15 mouse cellular contexts compared by ENCODE assay signal in the genomic region with DNA sequence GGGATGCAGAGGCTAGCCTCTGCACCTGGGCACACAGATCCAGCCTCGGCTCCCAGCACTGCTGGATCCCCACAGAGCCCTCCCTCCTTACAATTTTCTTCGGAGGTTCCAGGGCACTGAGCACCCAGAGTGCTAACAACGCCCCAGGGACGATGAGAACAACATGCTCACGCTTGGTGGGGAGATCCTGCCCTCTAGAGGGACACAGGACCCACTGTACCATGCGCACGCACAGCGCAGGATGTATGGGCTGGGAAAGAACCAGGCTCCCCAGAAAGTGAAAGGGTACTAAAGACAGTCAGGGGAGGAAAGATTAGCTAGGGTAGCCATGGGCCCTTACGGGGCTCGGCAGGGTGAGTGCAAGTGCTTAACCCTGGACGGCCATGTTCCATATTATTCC. TPM values are rescaled to one million over a fixed set of nuclear protein-coding genes. Genes with fewer than 3 reads are reported as not detected.
DNase-seq lines count a peak whose midpoint lies in the region; ATAC-seq and TF ChIP-seq lines count a peak whose summit lies in the region.
"Had no signal": no experiment of that assay in that cellular context is flagged by ENCODE, and none has a peak within 500 bp of the region (broad histone marks: within the 10 kb centered on the region; RNA-seq: fewer than 3 reads in every experiment).

No protein-coding gene starts in this region.

- peaks cover 17% of the 10 kb centered on the region; the same call in 1 of the 2 replicates for H3K27me3 ChIP-seq in hindbrain, embryonic 16.5 days (replicated peaks; ENCODE audit: control insufficient read depth, insufficient read depth, low read length)
- H3K27me3 ChIP-seq in hindbrain, embryonic 10.5 days (ENCODE audit: insufficient read depth, poor library complexity, severe bottlenecking) = peaks cover 95% of the 10 kb centered on the region
- peaks cover 83% of the 10 kb centered on the region for H3K27me3 ChIP-seq in C2C12 (ENCODE audit: control insufficient read depth, insufficient read depth, insufficient read length)
- H3K27me3 ChIP-seq in embryonic facial prominence, embryonic 14.5 days (replicated peaks; ENCODE audit: control insufficient read depth, insufficient read depth, low read length) = peaks cover 60% of the 10 kb centered on the region

- no peaks in the 10 kb centered on the region for H3K9me3 ChIP-seq in hindbrain, embryonic 16.5 days (ENCODE audit: control insufficient read depth, low read length)
- H3K9me3 ChIP-seq in hindbrain, embryonic 10.5 days = no peaks in the 10 kb centered on the region
- H3K9me3 ChIP-seq in embryonic facial prominence, embryonic 14.5 days (ENCODE audit: control insufficient read depth, low read length) = no peaks in the 10 kb centered on the region

- no peak overlapping the region for H3K4me3 ChIP-seq in hindbrain, embryonic 16.5 days (ENCODE audit: low read length)
- no peak overlapping the region for H3K4me3 ChIP-seq in hindbrain, embryonic 10.5 days
- H3K4me3 ChIP-seq in C2C12 (ENCODE audit: insufficient read depth, poor library complexity, severe bottlenecking) = no peak overlapping the region
- no peak overlapping the region for H3K4me3 ChIP-seq in embryonic facial prominence, embryonic 14.5 days (ENCODE audit: low read depth, low read length)

- H3K9ac ChIP-seq in hindbrain, embryonic 16.5 days (ENCODE audit: low read depth, low read length) = peak overlapping the region; percentile 17; the same call in 1 of the 2 replicates
- no peak overlapping the region for H3K9ac ChIP-seq in embryonic facial prominence, embryonic 14.5 days (ENCODE audit: low read depth, low read length)

- no peaks in the 10 kb centered on the region for H3K79me3 ChIP-seq in C2C12 (ENCODE audit: low read depth)

- H3K4me2 ChIP-seq in hindbrain, embryonic 16.5 days (ENCODE audit: low read length) = no peak overlapping the region
- no peak overlapping the region for H3K4me2 ChIP-seq in embryonic facial prominence, embryonic 14.5 days (ENCODE audit: low read depth, low read length)

- no peak overlapping the region for H3K27ac ChIP-seq in hindbrain, embryonic 16.5 days (ENCODE audit: low read depth, low read length)
- H3K27ac ChIP-seq in hindbrain, embryonic 10.5 days = no peak overlapping the region
- no peak overlapping the region for H3K27ac ChIP-seq in embryonic facial prominence, embryonic 14.5 days (replicated peaks; ENCODE audit: low read depth, low read length)

- no peak for TF ChIP-seq CTCF in C2C12 (IDR thresholded peaks at IDR 0.05; ENCODE audit: control insufficient read depth, insufficient read depth, insufficient read length)

- peak overlapping the region; percentile 18 for H3ac ChIP-seq in C2C12 (ENCODE audit: control insufficient read depth, insufficient read length, low read depth)

- DNase-seq in hindbrain, embryonic 10.5 days (ENCODE audit: low spot score) = no peak
- DNase-seq in ES-CJ7 (ENCODE audit: low read depth, low spot score) = peak; percentile 46
- peak; percentile 51 for DNase-seq in embryonic facial prominence, embryonic 14.5 days (ENCODE audit: low spot score)
- no peak for DNase-seq in natural killer cell, adult 2 months (ENCODE audit: low spot score in 2 of 2)
- DNase-seq in layer of hippocampus, postnatal 14 days (ENCODE audit: low spot score in 2 of 2) = no peak
- no peak for DNase-seq in MN1 (ENCODE audit: low spot score)
- DNase-seq: kidney, adult 2 months; layer of hippocampus, adult 9-11 months; left cerebral cortex, postnatal 4 days; lung, postnatal 4 days; thymus, adult 18-20 months had no signal

- WGBS in hindbrain, embryonic 16.5 days = 12% methylated on average over 11 of the region's 11 CpGs
- 11% methylated on average over 11 of the region's 11 CpGs for WGBS in hindbrain, embryonic 10.5 days
- 10% methylated on average over 11 of the region's 11 CpGs for WGBS in embryonic facial prominence, embryonic 14.5 days

- no peak for ATAC-seq in hindbrain, embryonic 16.5 days
- 0 out of 2 replicates have a peak, but pooled peaks have one; percentile 11 for ATAC-seq in embryonic facial prominence, embryonic 14.5 days (ENCODE audit: low read depth)

- peaks cover 26% of the 10 kb centered on the region for H3K4me1 ChIP-seq in hindbrain, embryonic 16.5 days (ENCODE audit: control insufficient read depth, insufficient read depth, low read depth, low read length)
- H3K4me1 ChIP-seq in hindbrain, embryonic 10.5 days (replicated peaks) = peaks cover 23% of the 10 kb centered on the region
- peaks cover 4% of the 10 kb centered on the region; the same call in 1 of the 2 replicates for H3K4me1 ChIP-seq in embryonic facial prominence, embryonic 14.5 days (ENCODE audit: control insufficient read depth, insufficient read depth, low read length)

- no peaks in the 10 kb centered on the region for H3K36me3 ChIP-seq in hindbrain, embryonic 16.5 days (ENCODE audit: control insufficient read depth, insufficient read depth, low read length)
- no peaks in the 10 kb centered on the region for H3K36me3 ChIP-seq in hindbrain, embryonic 10.5 days
- no peaks in the 10 kb centered on the region for H3K36me3 ChIP-seq in C2C12 (ENCODE audit: control insufficient read depth, insufficient read depth)
- H3K36me3 ChIP-seq in embryonic facial prominence, embryonic 14.5 days (ENCODE audit: control insufficient read depth, insufficient read depth, low read length) = no peaks in the 10 kb centered on the region

- no peaks in the 10 kb centered on the region for H3K79me2 ChIP-seq in C2C12 (ENCODE audit: control insufficient read depth, insufficient read depth)

TF ChIP-seq in C2C12, 6 proteins besides CTCF, POLR2A, EP300 and RAD21:
- no peak for TF ChIP-seq MYOG (IDR thresholded peaks at IDR 0.05; ENCODE audit: control insufficient read depth, extremely low read depth, insufficient read length)
- no peak for TF ChIP-seq MYOD1 (IDR thresholded peaks at IDR 0.05; ENCODE audit: control insufficient read depth, insufficient read length, low read depth)
- TF ChIP-seq MAX (IDR thresholded peaks at IDR 0.05) = no peak
- no peak for TF ChIP-seq FOSL1 (IDR thresholded peaks at IDR 0.05; ENCODE audit: insufficient read depth, low read length, poor library complexity, severe bottlenecking)
- TF ChIP-seq USF1 (IDR thresholded peaks at IDR 0.05; ENCODE audit: low read depth) = no peak
- TF ChIP-seq CEBPB (IDR thresholded peaks at IDR 0.05; ENCODE audit: low read depth) = no peak

RNA-seq across cellular contexts. Expression of a gene that starts 1.1 kb away (rescaled TPM):
- polyA plus RNA-seq in hindbrain, embryonic 16.5 days (2015; fragmentation: Nextera tagmentation; extraction: Ambion mirVana) = 3.3 and 3.9 TPM in 2 replicates
- 0.22 TPM in 1 of 2 replicates, not detected in the other for polyA plus RNA-seq in hindbrain, embryonic 10.5 days (2016; fragmentation: Nextera tagmentation; extraction: Ambion mirVana)
- polyA plus RNA-seq in C2C12 (2012; fragmentation: generic; extraction: Trizol) = not detected
- 0.26 and 0.46 TPM in 2 replicates for polyA plus RNA-seq in embryonic facial prominence, embryonic 14.5 days (2014; fragmentation: Nextera tagmentation; extraction: Ambion mirVana)
- total RNA-seq in layer of hippocampus, postnatal 14 days (2021) = 1 to 10 TPM; 5.8 to 6.3 TPM
- total RNA-seq: heart, postnatal 25 days had no signal
- polyA plus RNA-seq: gonadal fat pad, adult 2 months had no signal

RNA-seq across cellular contexts. Expression of a gene that starts 6.4 kb away (rescaled TPM):
- 3.5 and 3.8 TPM in 2 replicates for polyA plus RNA-seq in hindbrain, embryonic 16.5 days (2015; fragmentation: Nextera tagmentation; extraction: Ambion mirVana)
- polyA plus RNA-seq in hindbrain, embryonic 10.5 days (2016; fragmentation: Nextera tagmentation; extraction: Ambion mirVana) = 1.9 and 2.3 TPM in 2 replicates
- polyA plus RNA-seq in C2C12 (2012; fragmentation: generic; extraction: Trizol) = 0.66 TPM
- 2.4 and 3.0 TPM in 2 replicates for polyA plus RNA-seq in embryonic facial prominence, embryonic 14.5 days (2014; fragmentation: Nextera tagmentation; extraction: Ambion mirVana)
- 10 to 100 TPM; 12.9 to 13.8 TPM for total RNA-seq in layer of hippocampus, postnatal 14 days (2021)

RNA-seq across cellular contexts. Expression of a gene that starts 34.7 kb away (rescaled TPM):
- 1.4 TPM in 2 replicates for polyA plus RNA-seq in hindbrain, embryonic 16.5 days (2015; fragmentation: Nextera tagmentation; extraction: Ambion mirVana)
- 5.4 and 9.6 TPM in 2 replicates for polyA plus RNA-seq in hindbrain, embryonic 10.5 days (2016; fragmentation: Nextera tagmentation; extraction: Ambion mirVana)
- polyA plus RNA-seq in C2C12 (2012; fragmentation: generic; extraction: Trizol) = 38.5 TPM
- 34.5 and 35.8 TPM in 2 replicates for polyA plus RNA-seq in embryonic facial prominence, embryonic 14.5 days (2014; fragmentation: Nextera tagmentation; extraction: Ambion mirVana)
- total RNA-seq in layer of hippocampus, postnatal 14 days (2021) = 1 to 10 TPM; 3.9 TPM

RNA-seq across cellular contexts. Expression of a gene that starts 59.7 kb away (rescaled TPM):
- 0.29 and 0.36 TPM in 2 replicates for polyA plus RNA-seq in hindbrain, embryonic 16.5 days (2015; fragmentation: Nextera tagmentation; extraction: Ambion mirVana)
- polyA plus RNA-seq in hindbrain, embryonic 10.5 days (2016; fragmentation: Nextera tagmentation; extraction: Ambion mirVana) = 0.14 and 0.20 TPM in 2 replicates
- polyA plus RNA-seq in C2C12 (2012; fragmentation: generic; extraction: Trizol) = 0.06 TPM
- 0.12 and 0.19 TPM in 2 replicates for polyA plus RNA-seq in embryonic facial prominence, embryonic 14.5 days (2014; fragmentation: Nextera tagmentation; extraction: Ambion mirVana)
- total RNA-seq in layer of hippocampus, postnatal 14 days (2021) = 1 to 10 TPM; 1.9 to 2.4 TPM

Comparison
In these comparisons a context has a peak if more than half of its experiments do, and no peak if none do; other contexts are left out.
1. DNase-seq: peak in ES-CJ7 (single experiment) and embryonic facial prominence, embryonic 14.5 days (single experiment); none in hindbrain, embryonic 10.5 days (single experiment), natural killer cell, adult 2 months (0 of 2), layer of hippocampus, postnatal 14 days (0 of 2) and MN1 (single experiment).